Mouse (Mus musculus) limb, embryonic 11.5 days (tissue): Measurements from ENCODE around the gene Lmx1b. TPM values are rescaled to one million over a fixed set of nuclear protein-coding genes. Genes with fewer than 3 reads are reported as not detected.

Source experiments
- ATAC-seq: fragments of 200-750 bp; cut with Nextera tagmentation; 2 replicates; pipeline ENCODE4 v1.8.0; 2017; ENCODE audit warnings: low read depth; ENCODE audit not compliant: insufficient number of reproducible peaks, low FRiP score, low TSS enrichment
- DNase-seq: peaks from one replicate; pipeline ENCODE4 v3.0.0-alpha.2; 2015; ENCODE audit warnings: low spot score
- H3K27ac ChIP-seq: fragments of 300-500 bp; sonication (generic); replicated peaks from 2 replicates; pipeline ENCODE4 v1.5.1; 2014; ENCODE audit warnings: low read depth, mild to moderate bottlenecking, low read length
- H3K27me3 ChIP-seq: fragments of 300-500 bp; sonication (generic); 2 replicates; pipeline ENCODE4 v1.6.1; 2014; ENCODE audit warnings: mild to moderate bottlenecking, low read length, mixed read lengths; ENCODE audit not compliant: control insufficient read depth, insufficient read depth
- H3K36me3 ChIP-seq: fragments of 300-500 bp; sonication (generic); 2 replicates; pipeline ENCODE4 v1.6.1; 2014; ENCODE audit warnings: mild to moderate bottlenecking, low read length, moderate library complexity, mixed read lengths; ENCODE audit not compliant: control insufficient read depth, insufficient read depth
- H3K4me1 ChIP-seq: fragments of 300-500 bp; sonication (generic); 2 replicates; pipeline ENCODE4 v1.6.1; 2014; ENCODE audit warnings: low read length, mixed read lengths; ENCODE audit not compliant: control insufficient read depth, insufficient read depth
- H3K4me2 ChIP-seq: fragments of 300-500 bp; sonication (generic); 2 replicates; pipeline ENCODE4 v1.6.1; 2014; ENCODE audit warnings: low read depth, mild to moderate bottlenecking, moderate library complexity; ENCODE audit not compliant: severe bottlenecking
- H3K4me3 ChIP-seq: fragments of 300-500 bp; sonication (generic); 2 replicates; pipeline ENCODE4 v1.5.1; 2014; ENCODE audit warnings: low read depth, low read length
- H3K9ac ChIP-seq: fragments of 300-500 bp; sonication (generic); 2 replicates; pipeline ENCODE4 v1.6.1; 2014; ENCODE audit warnings: mild to moderate bottlenecking, low read length
- H3K9me3 ChIP-seq: fragments of 300-500 bp; sonication (generic); 2 replicates; pipeline ENCODE4 v1.6.1; 2016; ENCODE audit warnings: low read length; ENCODE audit not compliant: control insufficient read depth
- WGBS: fragments of 180-500 bp; shearing (Covaris S2); extraction: QIAGEN DNeasy Blood & Tissue Kit; methylation state at CpG from one replicate; pipeline ENCODE4 v1.1.7; 2014; 5-methylcytosine and 5-hydroxymethylcytosine counted together
- polyA plus RNA-seq: library from polyadenylated mRNA; unstranded; fragments of >200 nt; fragmentation: Nextera tagmentation; extraction: Ambion mirVana; gene quantifications from 2 replicates; pipeline ENCODE4 v1.2.1, GENCODE M21; 2014

Gene Lmx1b
- polyA plus RNA-seq, 1 experiment from 2014 or later: 10.2 TPM

DNA sequence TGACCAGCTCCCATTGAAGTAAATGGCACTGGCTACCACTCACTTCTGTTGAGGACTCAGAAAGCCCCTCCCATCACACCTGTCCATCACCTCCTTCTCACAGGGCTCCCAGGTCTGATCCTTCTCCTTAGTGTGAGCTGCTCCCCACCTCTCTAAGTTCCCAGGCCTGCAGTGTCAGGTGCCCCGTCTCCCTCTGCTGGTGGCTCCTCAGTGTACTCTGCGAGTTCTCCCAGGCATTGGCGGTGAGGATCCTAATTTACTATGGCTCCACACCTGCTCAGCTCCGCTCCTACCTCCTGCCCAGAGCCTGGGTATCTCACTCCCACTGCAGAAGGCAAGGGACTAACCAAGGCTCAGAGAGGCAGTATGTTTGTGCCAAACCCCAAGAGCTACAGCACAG lies 57.0 kb downstream of the Lmx1b start:
- Histone ChIP-seq H3K9me3 (no peaks in the 10 kb centered on the region), H3K9ac (no peak overlapping the region), H3K27ac (no peak overlapping the region), H3K4me1 (peaks cover 67% of the 10 kb centered on the region), H3K27me3 (peaks cover 10% of the 10 kb centered on the region), H3K4me3 (no peak overlapping the region), H3K4me2 (no peak overlapping the region), H3K36me3 (no peaks in the 10 kb centered on the region)
- DNase-seq (peak; percentile 63), ATAC-seq (no peak)
- WGBS: 10% methylated on average over 4 of the region's 4 CpGs

- DNase-seq (peak; percentile 39), ATAC-seq (no peak)
- H3K9me3 ChIP-seq: no peaks in the 10 kb centered on the region
- H3K4me3 ChIP-seq: no peak overlapping the region
- H3K36me3 ChIP-seq: no peaks in the 10 kb centered on the region
- peak overlapping the region; percentile 1; the same call in 1 of the 2 replicates for H3K4me2 ChIP-seq
- H3K9ac ChIP-seq: no peak overlapping the region
- peaks cover 10% of the 10 kb centered on the region for H3K27me3 ChIP-seq
- H3K27ac ChIP-seq: no peak overlapping the region
- H3K4me1 ChIP-seq: peaks cover 75% of the 10 kb centered on the region
- 3% methylated on average over 5 of the region's 5 CpGs for WGBS
Measured at GRCm38 (mm10) chr2:33582457-33583060, 57.8 kb downstream of the Lmx1b start.

GRCm38 (mm10) chr2:33581866-33582265 lies 58.4 kb downstream of the Lmx1b start:
- peaks cover 80% of the 10 kb centered on the region for H3K4me1 ChIP-seq
- no peak overlapping the region for H3K9ac ChIP-seq
- DNase-seq (no peak), ATAC-seq (no peak)
- no peaks in the 10 kb centered on the region for H3K9me3 ChIP-seq
- no peak overlapping the region for H3K4me3 ChIP-seq
- WGBS: 11% methylated on average over 8 of the region's 8 CpGs
- peak overlapping the region; percentile 1; the same call in 1 of the 2 replicates for H3K4me2 ChIP-seq
- no peak overlapping the region for H3K27ac ChIP-seq
- H3K36me3 ChIP-seq: no peaks in the 10 kb centered on the region
- H3K27me3 ChIP-seq: peaks cover 10% of the 10 kb centered on the region

- no peak for ATAC-seq
- Histone ChIP-seq H3K27me3 (peaks cover 10% of the 10 kb centered on the region), H3K4me3 (no peak overlapping the region), H3K4me1 (peaks cover 83% of the 10 kb centered on the region), H3K36me3 (no peaks in the 10 kb centered on the region), H3K9ac (no peak overlapping the region), H3K4me2 (no peak overlapping the region), H3K9me3 (no peaks in the 10 kb centered on the region), H3K27ac (no peak overlapping the region)
- DNase-seq: peak; percentile 59
- under 1% methylated on average over 6 of the region's 6 CpGs for WGBS
Measured at GRCm38 (mm10) chr2:33581449-33581777, 58.9 kb downstream of the Lmx1b start.

GRCm38 (mm10) chr2:33580697-33581448 lies 59.4 kb downstream of the Lmx1b start:
- peak overlapping the region; percentile 15 for H3K4me3 ChIP-seq
- DNase-seq: peak; percentile 59
- peak overlapping the region; percentile 43 for H3K4me2 ChIP-seq
- H3K9ac ChIP-seq: peak overlapping the region; percentile 28; the same call in 1 of the 2 replicates
- WGBS: 2% methylated on average over 34 of the region's 34 CpGs
- H3K27me3 ChIP-seq: peaks cover 10% of the 10 kb centered on the region
- H3K9me3 ChIP-seq: no peaks in the 10 kb centered on the region
- ATAC-seq: no peak
- no peak overlapping the region for H3K27ac ChIP-seq
- H3K36me3 ChIP-seq: no peaks in the 10 kb centered on the region
- H3K4me1 ChIP-seq: peaks cover 81% of the 10 kb centered on the region

DNA sequence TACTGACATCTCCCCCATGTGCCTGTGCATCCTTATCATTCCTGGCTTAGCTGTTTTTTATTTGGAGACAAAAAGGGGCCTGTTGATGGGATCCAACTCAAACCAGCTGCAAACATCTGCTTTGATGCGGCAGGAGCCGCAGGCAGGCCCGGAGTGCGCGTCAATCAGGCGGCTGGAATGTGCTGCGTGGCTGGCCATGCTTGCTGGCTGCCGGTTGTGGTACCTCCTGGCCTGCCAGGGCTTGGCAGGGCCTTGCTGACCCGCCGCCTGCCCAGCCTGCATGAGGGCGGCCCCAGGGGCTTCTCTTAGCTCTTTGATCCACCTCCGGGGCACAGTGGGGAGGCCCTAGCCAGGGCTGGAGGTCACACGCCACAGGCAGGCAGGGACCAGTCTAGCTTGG lies 64.9 kb downstream of the Lmx1b start:
- DNase-seq: no peak
- Histone ChIP-seq H3K4me2 (no peak overlapping the region), H3K27ac (no peak overlapping the region; the same call in 1 of the 2 replicates), H3K4me3 (no peak overlapping the region), H3K9ac (no peak overlapping the region), H3K27me3 (peaks cover 6% of the 10 kb centered on the region), H3K36me3 (no peaks in the 10 kb centered on the region), H3K4me1 (peaks cover 30% of the 10 kb centered on the region), H3K9me3 (no peaks in the 10 kb centered on the region)
- WGBS: 14% methylated on average over 13 of the region's 13 CpGs
- no peak for ATAC-seq

- no peak overlapping the region for H3K4me3 ChIP-seq
Measured at GRCm38 (mm10) chr2:33573075-33573474, 67.2 kb downstream of the Lmx1b start.

GRCm38 (mm10) chr2:33571219-33571824 lies 69.0 kb downstream of the Lmx1b start:
- ATAC-seq (no peak), DNase-seq (no peak)
- Histone ChIP-seq H3K9me3 (no peaks in the 10 kb centered on the region), H3K4me1 (peaks cover 12% of the 10 kb centered on the region; the same call in 1 of the 2 replicates), H3K27me3 (0 out of 2 replicates have a peak, but pooled peaks cover 2% of the 10 kb centered on the region), H3K4me2 (no peak overlapping the region; the same call in 1 of the 2 replicates), H3K27ac (no peak overlapping the region), H3K9ac (no peak overlapping the region), H3K4me3 (no peak overlapping the region), H3K36me3 (no peaks in the 10 kb centered on the region)
- WGBS: 46% methylated on average over 16 of the region's 16 CpGs

More at GRCm38 (mm10) chr2:33573075-33573474, 67.2 kb downstream of the Lmx1b start:
- peaks cover 26% of the 10 kb centered on the region for H3K4me1 ChIP-seq
- H3K9ac ChIP-seq: no peak overlapping the region
- H3K27me3 ChIP-seq: peaks cover 2% of the 10 kb centered on the region; the same call in 1 of the 2 replicates
- no peaks in the 10 kb centered on the region for H3K9me3 ChIP-seq
- no peaks in the 10 kb centered on the region for H3K36me3 ChIP-seq
- DNase-seq (no peak), ATAC-seq (no peak)
- no peak overlapping the region for H3K27ac ChIP-seq
- no peak overlapping the region for H3K4me2 ChIP-seq
- 91% methylated on average over 7 of the region's 7 CpGs for WGBS
